Mouse (Mus musculus) cortical plate, adult 2 months (tissue): ENCODE measurements at regions not wholly inside any gene's neighbourhood (a gene's known extent, or its start where the extent isn't known, plus 50 kb on each side); places are given as distances from the start of the nearest gene placed in this dataset.

Source experiments
- CTCF ChIP-seq: fragments of 200-500 bp; IDR thresholded peaks from 2 replicates; pipeline ENCODE4 v1.5.1; 2011; ENCODE audit warnings: mild to moderate bottlenecking, control low read depth, low read length; ENCODE audit not compliant: insufficient read depth; ENCODE audit errors: extremely low read depth
- POLR2A ChIP-seq: fragments of 200-500 bp; IDR thresholded peaks from 2 replicates; pipeline ENCODE4 v1.6.1; 2011; ENCODE audit warnings: mild to moderate bottlenecking, low read length, control low read depth; ENCODE audit not compliant: insufficient read depth; ENCODE audit errors: extremely low read depth

DNA sequence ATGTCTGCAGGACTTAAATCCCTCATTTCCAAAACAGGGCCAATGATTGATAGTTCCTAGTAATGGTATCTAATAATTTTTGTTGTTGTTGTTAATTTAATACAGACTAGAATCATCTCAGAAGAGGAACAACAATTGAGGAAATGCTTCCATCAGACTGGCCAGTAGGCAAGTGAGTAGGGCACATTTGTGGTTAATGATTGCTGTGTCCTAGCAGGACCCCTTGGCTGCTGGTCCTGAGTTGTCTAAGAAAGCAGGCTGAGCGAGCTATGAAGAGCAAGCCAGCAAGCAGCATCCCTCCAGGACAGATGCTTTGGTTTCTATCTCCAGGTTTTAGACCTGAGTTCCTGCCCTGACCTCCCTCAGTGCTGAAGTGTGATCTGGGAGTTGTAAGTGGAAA lies 85.3 kb upstream of the Max start:
- TF ChIP-seq POLR2A (no peak), CTCF (no peak)
